Mouse (Mus musculus) intestine, embryonic 15.5 days (tissue): Measurements from ENCODE around the gene Chn2. TPM values are rescaled to one million over a fixed set of nuclear protein-coding genes. Genes with fewer than 3 reads are reported as not detected.
"Not testable (repeated sequence)": the region's sequence is repeated elsewhere in the genome, so short reads cannot be mapped to it uniquely, and the experiment has no call there.

Experiments
- ATAC-seq: fragments of 200-750 bp; cut with Nextera tagmentation; 2 replicates; pipeline ENCODE4 v1.8.0; 2017; ENCODE audit warnings: moderate TSS enrichment, moderate library complexity
- H3K27ac ChIP-seq: fragments of 300-500 bp; sonication (generic); 2 replicates; pipeline ENCODE4 v1.5.1; 2015; ENCODE audit warnings: mild to moderate bottlenecking, inconsistent platforms
- H3K27me3 ChIP-seq: fragments of 300-500 bp; sonication (generic); replicated peaks from 2 replicates; pipeline ENCODE4 v1.6.1; 2015; ENCODE audit warnings: inconsistent platforms
- H3K36me3 ChIP-seq: fragments of 300-500 bp; sonication (generic); 2 replicates; pipeline ENCODE4 v1.6.1; 2015; ENCODE audit warnings: inconsistent platforms
- H3K4me1 ChIP-seq: fragments of 300-500 bp; sonication (generic); replicated peaks from 2 replicates; pipeline ENCODE4 v1.6.1; 2015; ENCODE audit warnings: inconsistent platforms
- H3K4me2 ChIP-seq: fragments of 300-500 bp; sonication (generic); replicated peaks from 2 replicates; pipeline ENCODE4 v1.6.1; 2015; ENCODE audit warnings: mild to moderate bottlenecking, inconsistent platforms
- H3K4me3 ChIP-seq: fragments of 300-500 bp; sonication (generic); replicated peaks from 2 replicates; pipeline ENCODE4 v1.5.1; 2015; ENCODE audit warnings: inconsistent platforms
- H3K9ac ChIP-seq: fragments of 300-500 bp; sonication (generic); 2 replicates; pipeline ENCODE4 v1.6.1; 2015; ENCODE audit warnings: inconsistent platforms
- H3K9me3 ChIP-seq: fragments of 300-500 bp; sonication (generic); 2 replicates; pipeline ENCODE4 v1.6.1; 2016; ENCODE audit warnings: inconsistent platforms
- WGBS: fragments of 180-500 bp; shearing (Covaris S2); methylation state at CpG from one replicate; pipeline ENCODE4 v1.1.7; 2015; 5-methylcytosine and 5-hydroxymethylcytosine counted together
- polyA plus RNA-seq: library from polyadenylated mRNA; unstranded; fragments of >200 nt; fragmentation: Nextera tagmentation; extraction: Ambion mirVana; gene quantifications from 2 replicates; pipeline ENCODE4 v1.2.1, GENCODE M21; 2015

Chn2 gene
- polyA plus RNA-seq, 1 experiment from 2014 or later = 20.8 TPM

DNA sequence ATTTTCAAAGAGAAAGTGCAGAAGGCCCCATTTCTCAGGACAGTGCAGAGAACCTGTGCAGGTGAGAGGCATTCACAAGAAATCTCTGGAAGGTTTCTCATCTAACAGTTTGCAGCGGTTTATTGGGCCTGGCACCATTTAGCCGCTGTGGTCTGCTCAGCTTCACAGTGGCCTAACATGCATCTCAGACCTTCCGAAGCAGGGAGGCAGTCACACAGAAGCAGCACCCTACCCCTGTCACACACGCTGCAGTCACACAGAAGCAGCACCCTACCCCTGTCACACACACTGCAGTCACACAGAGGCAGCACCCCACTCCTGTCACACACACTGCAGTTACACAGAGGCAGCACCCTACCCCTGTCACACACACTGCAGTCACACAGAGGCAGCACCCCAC lies 126.5 kb downstream of the Chn2 start:
- Histone ChIP-seq H3K36me3 (no peaks in the 10 kb centered on the region), H3K4me2 (no peak overlapping the region), H3K4me1 (peaks cover 5% of the 10 kb centered on the region; the same call in 1 of the 2 replicates), H3K27ac (no peak overlapping the region), H3K9me3 (no peaks in the 10 kb centered on the region), H3K4me3 (no peak overlapping the region), H3K27me3 (no peaks in the 10 kb centered on the region), H3K9ac (no peak overlapping the region)
- no peak for ATAC-seq
- 86% methylated on average over 4 of the region's 4 CpGs for WGBS

DNA sequence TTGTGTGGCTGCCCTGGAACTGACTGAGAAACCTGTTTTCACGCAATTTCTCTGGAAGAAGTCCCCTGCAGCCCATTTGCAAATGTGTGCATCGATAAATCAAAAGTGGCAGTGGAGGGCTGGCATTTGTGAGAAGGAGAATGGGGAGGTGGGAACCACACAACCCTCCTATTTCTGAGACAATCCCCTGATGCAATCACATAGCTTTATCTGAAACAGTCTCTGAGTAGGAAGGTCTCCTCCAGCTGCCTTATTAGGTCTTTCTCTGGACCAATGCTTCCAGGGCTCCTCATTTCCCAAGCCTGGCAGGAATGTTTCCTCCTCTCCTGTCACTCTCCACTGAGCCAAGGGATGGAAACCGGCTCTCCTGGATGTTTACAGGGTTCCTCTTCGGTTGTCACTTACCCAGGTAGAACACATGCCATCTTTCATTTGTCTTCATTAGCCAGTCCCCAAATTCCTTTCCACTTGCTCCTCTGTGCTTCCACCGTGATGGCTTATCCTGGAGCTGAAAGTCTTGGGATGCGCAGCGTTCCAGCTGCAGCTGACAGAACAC lies 127.7 kb downstream of the Chn2 start:
- ATAC-seq = no peak
- no peaks in the 10 kb centered on the region for H3K9me3 ChIP-seq
- WGBS = 58% methylated on average over 7 of the region's 7 CpGs
- no peak overlapping the region for H3K27ac ChIP-seq
- no peaks in the 10 kb centered on the region for H3K27me3 ChIP-seq
- no peaks in the 10 kb centered on the region for H3K36me3 ChIP-seq
- H3K4me1 ChIP-seq = peaks cover 5% of the 10 kb centered on the region; the same call in 1 of the 2 replicates
- H3K9ac ChIP-seq = no peak overlapping the region
- no peak overlapping the region for H3K4me2 ChIP-seq
- no peak overlapping the region for H3K4me3 ChIP-seq

DNA sequence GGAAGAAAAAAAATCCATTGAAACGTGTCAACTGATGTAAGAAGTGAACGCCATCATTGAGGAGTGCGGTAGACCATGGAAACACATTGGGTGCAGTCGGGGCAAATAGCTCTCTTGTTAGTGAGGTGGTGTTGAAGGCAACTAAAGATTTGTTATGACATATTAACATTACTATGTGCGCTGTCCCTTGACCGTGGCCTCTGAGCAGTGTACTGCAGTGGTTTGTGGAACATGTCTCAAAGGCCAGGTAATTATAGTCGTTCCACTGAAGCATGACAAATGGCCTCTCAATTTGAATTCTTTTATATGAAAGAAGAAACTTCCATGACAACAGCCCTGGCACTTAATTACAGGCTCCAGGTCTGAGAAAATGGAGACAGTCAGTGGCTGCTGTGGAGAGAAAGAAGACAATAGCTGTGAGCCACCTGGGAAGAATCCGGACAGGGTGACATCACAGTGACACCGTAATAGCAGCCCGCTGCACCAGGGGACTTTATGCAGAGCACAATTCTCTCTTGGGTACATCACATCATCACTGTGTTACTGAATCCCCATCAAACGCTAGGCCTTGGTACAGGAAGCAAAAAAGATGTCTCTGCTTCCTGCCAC lies 131.0 kb downstream of the Chn2 start:
- H3K27me3 ChIP-seq = no peaks in the 10 kb centered on the region
- no peak overlapping the region for H3K27ac ChIP-seq
- no peak overlapping the region for H3K9ac ChIP-seq
- H3K4me2 ChIP-seq = no peak overlapping the region
- H3K36me3 ChIP-seq = no peaks in the 10 kb centered on the region
- H3K4me1 ChIP-seq = no peaks in the 10 kb centered on the region
- no peak overlapping the region for H3K4me3 ChIP-seq
- no peak for ATAC-seq
- 87% methylated on average over 11 of the region's 11 CpGs for WGBS
- no peaks in the 10 kb centered on the region for H3K9me3 ChIP-seq

DNA sequence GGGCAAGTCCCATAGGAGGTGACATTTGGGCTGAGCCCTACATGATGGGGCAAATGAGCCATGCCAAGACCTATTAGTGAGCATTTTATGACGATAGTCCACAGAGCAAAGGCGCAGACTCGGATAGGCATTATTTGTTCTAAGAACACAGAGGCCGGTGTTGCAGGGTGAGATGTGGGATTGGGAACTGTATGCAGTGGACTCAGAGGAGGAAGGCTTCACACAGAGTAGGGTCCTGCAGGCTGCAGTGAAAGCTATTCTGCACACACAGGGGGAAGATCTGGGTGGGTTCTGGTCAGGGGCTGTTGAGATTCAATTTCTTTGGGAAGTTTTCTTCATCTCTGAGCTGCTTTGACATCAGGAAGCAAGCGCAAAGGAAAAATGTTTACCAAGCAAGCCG lies 132.0 kb downstream of the Chn2 start:
- 56% methylated on average over 6 of the region's 6 CpGs for WGBS
- H3K4me1 ChIP-seq = no peaks in the 10 kb centered on the region
- ATAC-seq = peak; percentile 45; the same call in 1 of the 2 replicates

DNA sequence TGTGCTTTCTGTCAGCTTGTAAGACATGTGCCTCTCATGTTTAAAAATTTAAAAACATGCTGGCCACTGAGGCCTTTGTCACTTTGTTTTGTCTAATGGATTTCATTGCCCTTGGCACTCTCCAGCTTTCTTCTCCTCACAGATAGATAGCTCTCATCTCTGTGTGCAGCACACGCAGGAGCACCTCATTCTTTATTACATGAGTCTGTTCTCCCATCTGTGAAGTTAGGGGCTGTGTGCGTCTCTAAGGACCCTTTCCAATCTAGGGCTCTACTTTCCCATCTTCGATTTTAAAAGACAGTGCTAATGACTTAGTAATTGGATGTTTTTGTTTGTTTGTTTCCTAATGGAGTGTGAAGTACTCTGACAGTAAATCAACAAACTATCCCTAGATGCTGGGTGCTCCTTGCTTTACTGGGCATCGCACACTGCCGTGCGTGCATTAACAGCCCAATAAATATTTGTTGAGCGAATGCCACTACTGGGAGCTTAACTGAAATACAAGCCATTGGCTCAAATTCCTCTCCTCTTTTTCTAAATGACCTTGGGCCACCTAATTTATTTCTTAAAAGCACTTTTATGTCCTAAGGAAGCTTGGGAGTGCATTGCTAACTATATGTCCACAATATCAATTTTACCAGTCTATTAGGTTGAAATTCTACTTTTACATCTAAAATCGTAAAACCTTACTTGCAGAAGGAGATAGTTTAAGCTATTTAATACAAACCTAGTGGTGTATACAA lies 136.3 kb downstream of the Chn2 start:
- no peaks in the 10 kb centered on the region for H3K9me3 ChIP-seq
- H3K9ac ChIP-seq = no peak overlapping the region
- H3K4me3 ChIP-seq = no peak overlapping the region
- no peaks in the 10 kb centered on the region for H3K4me1 ChIP-seq
- ATAC-seq = no peak
- no peak overlapping the region for H3K4me2 ChIP-seq
- H3K36me3 ChIP-seq = no peaks in the 10 kb centered on the region
- H3K27me3 ChIP-seq = no peaks in the 10 kb centered on the region
- no peak overlapping the region for H3K27ac ChIP-seq
- WGBS = 71% methylated on average over 8 of the region's 8 CpGs

More for the DNA sequence above, 132.0 kb downstream of the Chn2 start:
- H3K4me2 ChIP-seq = no peak overlapping the region
- H3K9ac ChIP-seq = no peak overlapping the region
- H3K4me3 ChIP-seq = no peak overlapping the region
- no peak overlapping the region for H3K27ac ChIP-seq
- no peaks in the 10 kb centered on the region for H3K27me3 ChIP-seq
- H3K9me3 ChIP-seq = no peaks in the 10 kb centered on the region
- H3K36me3 ChIP-seq = no peaks in the 10 kb centered on the region

DNA sequence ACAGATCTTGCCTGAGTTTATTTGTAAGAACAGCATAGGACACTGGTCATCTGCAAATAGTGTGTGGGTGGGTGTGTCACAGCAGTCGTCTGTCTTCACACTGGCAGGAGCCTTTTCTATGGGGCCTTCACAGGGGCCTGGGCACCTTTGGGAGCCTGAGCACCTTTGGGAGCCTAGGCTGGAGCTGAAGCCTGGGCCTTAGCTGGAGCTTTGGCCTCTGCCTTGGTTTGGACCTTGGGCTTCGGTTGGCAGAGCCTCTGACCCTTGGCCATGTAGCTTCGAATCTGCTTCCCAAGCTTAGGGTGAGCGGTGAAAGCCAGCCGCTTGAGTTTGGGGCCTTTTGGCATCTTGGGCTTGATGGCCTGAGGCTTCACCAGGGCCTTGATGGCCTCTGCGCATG lies 137.7 kb downstream of the Chn2 start:
- H3K27me3 ChIP-seq, H3K4me3 ChIP-seq, H3K27ac ChIP-seq, H3K9ac ChIP-seq, ATAC-seq, H3K4me2 ChIP-seq, H3K36me3 ChIP-seq, H3K4me1 ChIP-seq, H3K9me3 ChIP-seq: not testable (repeated sequence)
- WGBS = 86% methylated on average over 6 of the region's 6 CpGs

DNA sequence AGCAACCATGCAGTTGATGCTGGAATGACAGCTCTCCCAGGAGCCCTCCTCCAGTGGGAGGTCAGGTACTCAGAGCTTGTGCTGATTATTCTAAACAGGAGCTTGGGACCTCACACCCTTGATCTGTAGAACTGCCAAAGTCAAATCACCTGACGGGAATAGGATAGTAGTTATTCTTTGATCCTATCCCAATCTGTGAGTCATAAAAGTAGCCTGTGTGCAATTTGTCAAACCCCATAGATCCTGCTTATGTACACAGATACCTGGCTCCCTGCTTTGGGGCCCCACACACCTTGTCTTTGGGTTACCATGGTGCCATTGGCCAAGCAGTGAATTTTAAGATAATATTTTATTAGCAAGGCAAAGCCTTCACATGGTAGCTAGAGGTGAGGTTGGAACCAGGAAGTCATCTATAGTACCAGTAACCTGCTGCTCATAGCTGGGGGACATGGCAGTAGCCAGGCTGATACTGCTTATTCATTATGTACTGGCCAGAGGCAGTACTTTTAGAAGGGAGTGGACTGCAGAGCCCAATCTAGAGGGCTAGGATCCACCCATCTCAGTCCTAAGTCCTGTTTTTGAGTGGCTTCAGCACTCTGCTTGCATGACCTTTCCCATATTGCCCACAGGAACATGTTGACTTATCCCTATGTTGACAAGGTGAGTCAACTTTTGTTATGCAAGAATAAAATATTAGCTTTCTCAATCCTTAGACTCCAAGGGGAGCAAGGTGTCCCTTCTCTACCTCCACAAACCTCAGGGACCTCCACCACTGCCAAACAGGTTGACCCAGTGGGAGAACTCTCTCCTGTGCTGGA lies 139.9 kb downstream of the Chn2 start:
- ATAC-seq = peak; percentile 94
- Histone ChIP-seq H3K9me3 (no peaks in the 10 kb centered on the region), H3K4me2 (no peak overlapping the region), H3K9ac (no peak overlapping the region), H3K27ac (peak overlapping the region; percentile 42), H3K4me3 (no peak overlapping the region), H3K27me3 (no peaks in the 10 kb centered on the region), H3K36me3 (no peaks in the 10 kb centered on the region), H3K4me1 (no peaks in the 10 kb centered on the region)
- WGBS = 70% methylated on average over 1 of the region's 1 CpGs

DNA sequence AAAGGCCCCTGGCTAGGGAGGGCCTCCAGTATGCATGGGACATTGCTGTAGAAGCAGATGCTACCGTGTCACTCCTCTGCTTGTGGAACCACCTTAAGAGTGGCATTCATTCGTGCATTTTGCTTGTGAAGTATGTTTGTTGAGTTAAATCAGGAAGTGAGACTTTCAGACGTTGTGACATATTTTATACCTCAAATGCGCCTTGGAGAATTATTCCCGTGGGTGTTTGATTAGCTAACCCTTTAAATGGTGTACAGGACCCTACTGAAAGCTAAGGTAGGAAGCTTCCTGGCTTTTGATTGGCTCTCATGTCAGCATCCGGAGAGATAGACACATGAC lies 140.5 kb downstream of the Chn2 start:
- H3K27ac ChIP-seq = peak overlapping the region; percentile 42; the same call in 1 of the 2 replicates
- H3K4me2 ChIP-seq = no peak overlapping the region
- H3K9ac ChIP-seq = no peak overlapping the region
- 78% methylated on average over 6 of the region's 6 CpGs for WGBS
- ATAC-seq = no peak
- H3K4me1 ChIP-seq = no peaks in the 10 kb centered on the region
- H3K27me3 ChIP-seq = no peaks in the 10 kb centered on the region
- H3K4me3 ChIP-seq = no peak overlapping the region
- H3K36me3 ChIP-seq = no peaks in the 10 kb centered on the region
- no peaks in the 10 kb centered on the region for H3K9me3 ChIP-seq

DNA sequence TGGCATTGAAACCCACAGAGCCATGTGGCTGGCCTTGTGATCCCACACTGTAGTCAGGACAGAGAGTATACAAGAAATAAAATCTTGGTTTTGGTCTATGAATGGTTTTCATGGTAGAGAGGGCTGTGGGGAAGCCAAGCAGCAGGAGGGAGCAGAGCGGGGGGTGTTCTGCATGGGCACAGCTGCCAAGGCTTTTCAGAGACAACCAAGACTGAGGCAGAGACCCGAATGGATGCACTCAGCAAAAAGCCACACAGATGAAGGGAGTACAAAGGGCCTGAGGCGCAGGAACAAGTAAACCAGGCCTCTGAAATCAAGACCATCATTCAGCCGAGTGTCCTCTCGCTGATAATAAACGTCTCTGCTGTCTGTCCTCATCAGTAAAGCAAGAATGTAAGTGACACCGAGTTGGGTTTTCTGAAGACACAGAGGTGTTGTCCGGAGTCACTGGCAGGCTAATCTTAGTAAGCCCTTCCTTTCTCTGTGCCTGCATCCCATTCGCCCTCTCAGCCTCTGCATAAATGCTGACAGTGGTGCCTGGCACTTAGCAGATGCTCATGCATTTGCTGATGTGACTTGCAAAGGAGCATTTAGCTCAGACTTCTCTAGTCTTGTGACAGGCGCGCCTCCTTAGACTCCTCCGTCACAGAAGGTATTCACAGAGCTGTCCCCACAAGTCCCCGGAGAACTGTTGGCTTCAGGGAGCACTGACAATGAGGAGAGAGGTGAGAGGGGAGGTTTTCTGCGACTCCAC lies 144.6 kb downstream of the Chn2 start:
- no peak overlapping the region for H3K4me2 ChIP-seq
- no peaks in the 10 kb centered on the region for H3K4me1 ChIP-seq
- WGBS = 68% methylated on average over 14 of the region's 14 CpGs
- no peak for ATAC-seq
- H3K27me3 ChIP-seq = no peaks in the 10 kb centered on the region
- H3K9me3 ChIP-seq = no peaks in the 10 kb centered on the region
- H3K9ac ChIP-seq = no peak overlapping the region
- H3K36me3 ChIP-seq = no peaks in the 10 kb centered on the region
- no peak overlapping the region for H3K27ac ChIP-seq
- no peak overlapping the region for H3K4me3 ChIP-seq

DNA sequence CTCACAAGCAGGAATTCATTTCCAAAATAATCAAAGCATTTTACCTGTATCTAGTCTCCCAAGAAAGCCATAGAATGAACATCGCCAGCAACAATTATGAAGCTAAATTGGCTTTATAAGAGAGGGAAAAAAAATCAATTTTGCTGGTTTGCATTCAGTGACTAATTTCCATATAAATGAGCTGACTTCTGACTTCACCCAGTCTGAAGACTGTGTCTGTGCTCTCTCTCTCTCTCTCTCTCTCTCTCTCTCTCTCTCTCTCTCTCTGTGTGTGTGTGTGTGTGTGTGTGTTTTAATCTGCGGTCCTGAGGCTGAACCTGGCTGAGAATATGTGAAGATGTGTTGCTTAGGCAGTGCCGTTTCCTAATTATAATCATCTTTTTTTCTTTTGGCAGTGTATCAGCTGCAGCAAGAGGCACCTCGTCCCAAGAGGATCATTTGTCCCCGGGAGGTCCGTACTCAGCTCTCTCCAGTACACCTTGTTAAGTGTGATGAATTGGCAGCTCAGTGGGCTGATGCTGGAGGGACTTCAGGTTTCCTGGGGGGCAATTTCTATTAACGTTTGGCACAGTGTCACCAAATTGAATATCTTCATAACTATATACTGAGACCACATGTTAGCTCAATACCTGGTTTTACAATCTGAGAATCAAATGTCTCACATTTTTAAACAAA lies 154.4 kb downstream of the Chn2 start:
- Histone ChIP-seq H3K27me3 (no peaks in the 10 kb centered on the region), H3K4me2 (no peak overlapping the region), H3K36me3 (no peaks in the 10 kb centered on the region), H3K4me1 (no peaks in the 10 kb centered on the region), H3K4me3 (no peak overlapping the region), H3K27ac (no peak overlapping the region), H3K9ac (no peak overlapping the region), H3K9me3 (no peaks in the 10 kb centered on the region)
- ATAC-seq = no peak
- 62% methylated on average over 7 of the region's 7 CpGs for WGBS

DNA sequence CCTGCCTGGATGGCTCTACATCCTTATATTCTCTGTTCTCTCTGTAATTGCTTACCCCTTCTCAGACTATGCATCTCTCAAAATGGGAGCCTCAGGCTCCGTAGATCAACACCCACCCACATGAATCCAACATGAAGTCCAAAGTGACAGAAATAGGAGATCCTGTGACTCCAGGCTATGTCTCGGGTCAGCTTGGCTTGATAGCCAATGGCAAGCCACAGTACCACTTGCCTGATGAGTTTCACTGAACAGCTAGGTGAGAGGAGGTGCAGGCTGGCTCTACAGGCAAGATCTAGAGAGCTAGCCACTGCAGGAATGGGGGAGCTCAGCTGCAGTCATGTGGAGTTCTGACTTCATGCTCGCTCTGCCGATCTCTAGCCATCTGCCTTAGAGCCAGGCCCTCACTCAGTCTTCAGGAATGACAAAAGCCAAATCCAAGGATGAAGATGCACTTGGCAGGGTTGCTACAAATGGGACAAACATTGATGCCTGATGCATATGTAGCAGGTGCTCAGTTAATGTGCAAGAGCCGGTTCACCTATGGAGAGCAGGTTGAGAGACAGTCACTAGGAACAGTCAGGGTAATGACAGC lies 158.6 kb downstream of the Chn2 start:
- H3K4me2 ChIP-seq = no peak overlapping the region
- H3K4me3 ChIP-seq = no peak overlapping the region
- 0 out of 2 replicates have a peak, but pooled peaks cover 6% of the 10 kb centered on the region for H3K4me1 ChIP-seq
- WGBS = 95% methylated on average over 5 of the region's 5 CpGs
- H3K27ac ChIP-seq = no peak overlapping the region
- H3K27me3 ChIP-seq = no peaks in the 10 kb centered on the region
- H3K36me3 ChIP-seq = no peaks in the 10 kb centered on the region
- no peak overlapping the region for H3K9ac ChIP-seq
- no peak for ATAC-seq
- no peaks in the 10 kb centered on the region for H3K9me3 ChIP-seq
